Mouse (Mus musculus) heart, embryonic 12.5 days (tissue): ENCODE measurements at regions not wholly inside any gene's neighbourhood (a gene's known extent, or its start where the extent isn't known, plus 50 kb on each side); places are given as distances from the start of the nearest gene placed in this dataset.

ENCODE experiments used
- ATAC-seq: fragments of 200-750 bp; cut with Nextera tagmentation; 2 replicates; pipeline ENCODE4 v1.8.0; 2017; ENCODE audit warnings: moderate TSS enrichment, moderate library complexity; ENCODE audit not compliant: insufficient number of reproducible peaks, low FRiP score
- H3K27ac ChIP-seq: fragments of 300-500 bp; sonication (generic); 2 replicates; pipeline ENCODE4 v1.5.1; 2016; ENCODE audit warnings: mild to moderate bottlenecking, moderate library complexity; ENCODE audit not compliant: poor library complexity, severe bottlenecking
- H3K27me3 ChIP-seq: fragments of 300-500 bp; sonication (generic); replicated peaks from 2 replicates; pipeline ENCODE4 v1.6.1; 2016; ENCODE audit warnings: mild to moderate bottlenecking, moderate library complexity
- H3K36me3 ChIP-seq: fragments of 300-500 bp; sonication (generic); 2 replicates; pipeline ENCODE4 v1.6.1; 2016; ENCODE audit warnings: mild to moderate bottlenecking, moderate library complexity
- H3K4me1 ChIP-seq: fragments of 300-500 bp; sonication (generic); replicated peaks from 2 replicates; pipeline ENCODE4 v1.6.1; 2016; ENCODE audit warnings: mild to moderate bottlenecking
- H3K4me2 ChIP-seq: fragments of 300-500 bp; sonication (generic); 2 replicates; pipeline ENCODE4 v1.6.1; 2016; ENCODE audit warnings: mild to moderate bottlenecking, moderate library complexity
- H3K4me3 ChIP-seq: fragments of 300-500 bp; sonication (generic); 2 replicates; pipeline ENCODE4 v1.5.1; 2016; ENCODE audit warnings: mild to moderate bottlenecking
- H3K9ac ChIP-seq: fragments of 300-500 bp; sonication (generic); 2 replicates; pipeline ENCODE4 v1.6.1; 2016; ENCODE audit warnings: mild to moderate bottlenecking, moderate library complexity
- H3K9me3 ChIP-seq: fragments of 300-500 bp; sonication (generic); replicated peaks from 2 replicates; pipeline ENCODE4 v1.6.1; 2016; ENCODE audit warnings: mild to moderate bottlenecking, moderate library complexity
- WGBS: fragments of 180-500 bp; shearing (Covaris S2); methylation state at CpG from one replicate; pipeline ENCODE4 v1.1.7; 2016; 5-methylcytosine and 5-hydroxymethylcytosine counted together

DNA sequence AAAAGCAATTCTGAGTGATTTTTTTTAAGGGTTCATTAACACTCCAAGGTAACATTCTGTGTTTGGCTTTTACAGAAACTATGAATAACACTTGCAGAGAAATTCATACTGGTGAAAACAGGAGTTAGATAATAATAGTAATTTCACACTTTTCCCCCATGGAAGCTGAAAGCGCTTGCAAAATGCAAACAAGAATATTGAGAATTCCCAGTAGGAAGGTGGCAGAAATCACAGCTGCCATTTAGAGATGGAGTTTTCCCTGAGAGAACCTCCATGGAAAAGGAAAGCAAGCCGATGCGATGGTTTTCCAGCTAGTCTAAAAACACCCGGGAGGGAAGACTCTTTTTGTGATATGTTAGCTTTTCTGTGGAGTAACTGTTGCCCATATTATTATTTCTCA is 174.1 kb upstream of the App start:
- H3K4me2 ChIP-seq: no peak overlapping the region
- H3K9ac ChIP-seq: no peak overlapping the region
- H3K4me3 ChIP-seq: no peak overlapping the region
- no peak for ATAC-seq
- H3K4me1 ChIP-seq: no peaks in the 10 kb centered on the region
- no peak overlapping the region for H3K27ac ChIP-seq
- no peaks in the 10 kb centered on the region for H3K27me3 ChIP-seq
- WGBS: 85% methylated on average over 4 of the region's 4 CpGs
- H3K9me3 ChIP-seq: no peaks in the 10 kb centered on the region
- H3K36me3 ChIP-seq: no peaks in the 10 kb centered on the region

GRCm38 (mm10) chr16:85336495-85337119 is 163.0 kb upstream of the App start:
- H3K4me3 ChIP-seq: no peak overlapping the region
- WGBS: 74% methylated on average over 4 of the region's 4 CpGs
- no peak overlapping the region for H3K4me2 ChIP-seq
- no peaks in the 10 kb centered on the region for H3K36me3 ChIP-seq
- H3K9me3 ChIP-seq: no peaks in the 10 kb centered on the region
- ATAC-seq: no peak
- no peak overlapping the region for H3K27ac ChIP-seq
- H3K4me1 ChIP-seq: no peaks in the 10 kb centered on the region
- no peak overlapping the region for H3K9ac ChIP-seq
- H3K27me3 ChIP-seq: no peaks in the 10 kb centered on the region

GRCm38 (mm10) chr16:85333543-85333942 is 160.0 kb upstream of the App start:
- H3K36me3 ChIP-seq: no peaks in the 10 kb centered on the region
- WGBS: 58% methylated on average over 3 of the region's 3 CpGs
- H3K4me2 ChIP-seq: no peak overlapping the region
- H3K27me3 ChIP-seq: no peaks in the 10 kb centered on the region
- no peaks in the 10 kb centered on the region for H3K4me1 ChIP-seq
- H3K9ac ChIP-seq: no peak overlapping the region
- H3K4me3 ChIP-seq: no peak overlapping the region
- ATAC-seq: no peak
- H3K27ac ChIP-seq: no peak overlapping the region
- H3K9me3 ChIP-seq: no peaks in the 10 kb centered on the region

GRCm38 (mm10) chr16:85312018-85312417 is 138.5 kb upstream of the App start:
- no peak overlapping the region for H3K4me3 ChIP-seq
- H3K9ac ChIP-seq: no peak overlapping the region
- H3K27me3 ChIP-seq: no peaks in the 10 kb centered on the region
- 69% methylated on average over 8 of the region's 8 CpGs for whole genome bisulfite sequencing
- no peaks in the 10 kb centered on the region for H3K4me1 ChIP-seq
- no peak for ATAC-seq
- H3K4me2 ChIP-seq: no peak overlapping the region
- no peaks in the 10 kb centered on the region for H3K36me3 ChIP-seq
- H3K27ac ChIP-seq: no peak overlapping the region
- no peaks in the 10 kb centered on the region for H3K9me3 ChIP-seq

DNA sequence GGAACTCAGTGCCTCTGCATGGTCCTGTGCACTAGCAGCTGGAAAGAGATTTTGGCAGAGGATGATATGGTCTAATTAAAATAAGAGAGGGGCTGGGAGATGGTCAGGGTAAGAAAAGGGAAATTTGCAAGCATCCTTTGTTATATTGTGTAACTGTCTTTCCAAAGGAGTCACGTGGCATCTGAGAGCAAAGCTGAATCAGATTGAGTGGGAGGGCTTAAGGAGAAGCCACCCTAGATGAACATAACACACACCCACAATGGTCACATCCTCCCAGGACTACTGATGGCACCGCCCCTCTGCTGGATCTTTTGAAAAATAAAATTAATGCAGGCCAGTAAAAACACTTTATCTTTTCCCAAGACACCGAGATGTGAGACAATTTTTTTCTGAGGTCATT is 135.9 kb upstream of the App start:
- H3K4me3 ChIP-seq: no peak overlapping the region
- WGBS: 62% methylated on average over 3 of the region's 3 CpGs
- no peaks in the 10 kb centered on the region for H3K9me3 ChIP-seq
- no peak overlapping the region for H3K9ac ChIP-seq
- no peaks in the 10 kb centered on the region for H3K4me1 ChIP-seq
- H3K27ac ChIP-seq: no peak overlapping the region
- H3K36me3 ChIP-seq: no peaks in the 10 kb centered on the region
- H3K4me2 ChIP-seq: no peak overlapping the region
- ATAC-seq: no peak
- H3K27me3 ChIP-seq: no peaks in the 10 kb centered on the region

GRCm38 (mm10) chr16:85308429-85308828 is 134.9 kb upstream of the App start:
- 90% methylated on average over 2 of the region's 2 CpGs for WGBS
- H3K4me2 ChIP-seq: no peak overlapping the region
- H3K9me3 ChIP-seq: no peaks in the 10 kb centered on the region
- H3K27me3 ChIP-seq: no peaks in the 10 kb centered on the region
- H3K9ac ChIP-seq: no peak overlapping the region
- H3K4me1 ChIP-seq: no peaks in the 10 kb centered on the region
- no peaks in the 10 kb centered on the region for H3K36me3 ChIP-seq
- H3K27ac ChIP-seq: no peak overlapping the region
- no peak overlapping the region for H3K4me3 ChIP-seq
- no peak for ATAC-seq

GRCm38 (mm10) chr16:85307940-85308339 is 134.4 kb upstream of the App start:
- no peak overlapping the region for H3K9ac ChIP-seq
- H3K36me3 ChIP-seq: no peaks in the 10 kb centered on the region
- H3K27ac ChIP-seq: no peak overlapping the region
- no peak overlapping the region for H3K4me3 ChIP-seq
- no peaks in the 10 kb centered on the region for H3K9me3 ChIP-seq
- H3K4me2 ChIP-seq: no peak overlapping the region
- no peak for ATAC-seq
- H3K27me3 ChIP-seq: no peaks in the 10 kb centered on the region
- H3K4me1 ChIP-seq: no peaks in the 10 kb centered on the region
- WGBS: 58% methylated on average over 7 of the region's 7 CpGs

DNA sequence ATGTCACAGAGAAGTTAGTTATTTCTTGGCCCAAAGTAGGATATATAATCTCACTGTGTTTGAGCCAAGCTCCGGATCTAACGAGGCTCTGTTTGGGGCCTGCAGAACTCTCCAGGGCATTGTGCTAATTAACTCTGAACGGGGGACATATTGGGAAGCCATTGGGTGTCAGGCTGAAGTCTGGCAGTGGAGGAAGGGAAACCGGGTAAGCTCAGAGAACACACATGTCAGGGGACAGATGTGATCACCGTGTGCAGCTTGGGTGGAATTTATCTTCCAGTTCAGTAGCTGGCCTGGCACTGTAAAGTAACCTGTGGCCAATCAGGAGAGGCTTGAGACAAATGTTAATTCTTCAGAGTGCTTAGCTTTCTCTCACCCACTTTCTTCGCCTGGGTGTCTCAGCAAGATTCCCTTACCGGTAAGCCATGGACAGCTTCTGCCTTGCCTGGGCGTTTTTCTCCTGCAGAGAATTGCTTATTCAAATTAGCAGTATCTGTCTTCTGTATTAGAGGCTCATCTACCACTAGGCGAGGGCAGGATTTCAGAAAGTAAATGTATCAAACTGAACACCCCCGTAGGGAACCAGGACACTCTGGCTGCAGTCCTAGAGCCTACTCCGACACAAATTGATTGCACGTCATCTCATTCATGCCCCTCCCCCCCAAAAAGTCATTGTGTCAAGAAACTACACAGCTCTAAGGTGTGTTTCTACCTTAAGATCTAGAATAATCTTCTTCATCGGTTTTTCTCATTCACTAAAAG is 126.7 kb upstream of the App start:
- Histone ChIP-seq H3K27ac (no peak overlapping the region), H3K4me3 (no peak overlapping the region), H3K36me3 (no peaks in the 10 kb centered on the region), H3K4me2 (no peak overlapping the region), H3K4me1 (no peaks in the 10 kb centered on the region), H3K9ac (no peak overlapping the region), H3K27me3 (no peaks in the 10 kb centered on the region), H3K9me3 (no peaks in the 10 kb centered on the region)
- no peak for ATAC-seq
- WGBS: 64% methylated on average over 13 of the region's 13 CpGs

DNA sequence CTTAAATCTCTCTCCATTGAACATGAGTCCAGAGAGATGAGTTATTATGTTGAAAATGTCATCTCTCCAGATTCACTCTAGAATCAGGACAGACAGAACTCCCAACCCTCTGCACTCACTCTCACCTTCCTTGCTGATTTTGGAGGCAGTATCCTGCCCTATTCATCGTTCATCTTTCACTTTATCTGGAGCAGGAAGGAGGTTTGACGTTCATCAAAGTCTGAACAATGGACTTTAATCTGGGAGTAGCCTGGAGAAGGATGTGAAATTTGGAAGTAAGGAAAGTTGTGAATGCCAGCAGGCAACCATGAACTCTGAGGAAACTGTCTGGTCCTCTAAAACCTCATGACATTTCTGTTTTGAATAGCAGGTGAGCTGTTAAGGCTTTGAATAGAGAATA is 125.0 kb upstream of the App start:
- Histone ChIP-seq H3K27me3 (no peaks in the 10 kb centered on the region), H3K4me1 (no peaks in the 10 kb centered on the region), H3K36me3 (no peaks in the 10 kb centered on the region), H3K4me3 (no peak overlapping the region), H3K9me3 (no peaks in the 10 kb centered on the region), H3K9ac (no peak overlapping the region), H3K27ac (no peak overlapping the region), H3K4me2 (no peak overlapping the region)
- ATAC-seq: no peak
- WGBS: 40% methylated on average over 2 of the region's 2 CpGs

GRCm38 (mm10) chr16:85290986-85291952 is 117.7 kb upstream of the App start:
- no peak for ATAC-seq
- no peaks in the 10 kb centered on the region for H3K9me3 ChIP-seq
- no peak overlapping the region for H3K27ac ChIP-seq
- no peak overlapping the region for H3K4me2 ChIP-seq
- H3K9ac ChIP-seq: no peak overlapping the region
- H3K36me3 ChIP-seq: no peaks in the 10 kb centered on the region
- no peaks in the 10 kb centered on the region for H3K4me1 ChIP-seq
- WGBS: 82% methylated on average over 9 of the region's 9 CpGs
- no peaks in the 10 kb centered on the region for H3K27me3 ChIP-seq
- H3K4me3 ChIP-seq: no peak overlapping the region

DNA sequence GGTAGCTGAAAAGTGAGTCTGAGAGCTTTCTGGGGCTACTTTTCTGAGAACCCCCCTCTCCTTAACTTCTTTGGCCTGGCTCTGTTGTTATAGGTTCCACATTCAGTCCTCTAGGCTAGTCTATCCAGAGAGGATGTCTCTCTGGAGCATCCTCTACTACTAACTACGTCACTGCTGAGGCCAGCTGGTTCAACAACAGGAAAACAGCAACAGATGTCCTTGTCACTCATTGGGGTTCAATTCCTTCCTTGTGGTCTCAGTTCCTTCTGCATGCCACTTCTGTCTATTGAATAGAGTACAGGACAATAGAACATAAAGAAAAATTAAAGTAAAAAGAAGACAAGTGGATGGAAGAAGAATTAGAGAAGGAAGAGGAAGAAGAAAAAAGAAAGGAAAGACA is 104.3 kb upstream of the App start:
- ATAC-seq: no peak
- no peaks in the 10 kb centered on the region for H3K27me3 ChIP-seq
- 55% methylated on average over 1 of the region's 1 CpGs for WGBS

More for the DNA sequence above, 104.3 kb upstream of the App start:
- no peaks in the 10 kb centered on the region for H3K4me1 ChIP-seq
- H3K36me3 ChIP-seq: no peaks in the 10 kb centered on the region
- no peak overlapping the region for H3K4me3 ChIP-seq
- no peaks in the 10 kb centered on the region for H3K9me3 ChIP-seq
- no peak overlapping the region for H3K9ac ChIP-seq
- H3K4me2 ChIP-seq: no peak overlapping the region
- no peak overlapping the region for H3K27ac ChIP-seq
